Mouse (Mus musculus) layer of hippocampus, postnatal 36 days (tissue): Measurements from ENCODE around the gene 5031410I06Rik. TPM values are rescaled to one million over a fixed set of nuclear protein-coding genes. Genes with fewer than 3 reads are reported as not detected.
"Not testable (repeated sequence)": the region's sequence is repeated elsewhere in the genome, so short reads cannot be mapped to it uniquely, and the experiment has no call there.

Experiments
- DNase-seq, 2 experiments: peaks; one replicate each; pipeline ENCODE4 v3.0.0; 2022
- total RNA-seq, 2 experiments: library from RNA; stranded (reverse); gene quantifications; 2 replicates each; pipeline ENCODE4 v1.2.3; 2021

5031410I06Rik gene
- not detected for total RNA-seq

- DNase-seq = not testable (repeated sequence)
Observed at GRCm38 (mm10) chr5:26105262-26105661, at the start of gene 5031410I06Rik. Gene 5031410I06Rik, minus strand, starts transcription at chr5:26105362.

GRCm38 (mm10) chr5:26142891-26143290, 37.7 kb upstream of the 5031410I06Rik start:
- DNase-seq = no peak

- not testable (repeated sequence) for DNase-seq
Observed at GRCm38 (mm10) chr5:26121321-26121720, 16.2 kb upstream of the 5031410I06Rik start, which contains the start of gene Gm10220. Gene Gm10220, minus strand, starts transcription at chr5:26121421.

- DNase-seq = not testable (repeated sequence)
Observed at GRCm38 (mm10) chr5:26089191-26089590, 16.0 kb downstream of the 5031410I06Rik start, which contains the start of gene Gm10471. Gene Gm10471, minus strand, starts transcription at chr5:26089291.

GRCm38 (mm10) chr5:26079023-26079422, 26.1 kb downstream of the 5031410I06Rik start:
- not testable (repeated sequence) for DNase-seq

GRCm38 (mm10) chr5:26070716-26071115, 34.4 kb downstream of the 5031410I06Rik start:
- no peak for DNase-seq

- not testable (repeated sequence) for DNase-seq
Observed at GRCm38 (mm10) chr5:26058481-26058880, 46.7 kb downstream of the 5031410I06Rik start, which contains the start of gene Gm7347. Gene Gm7347, minus strand, starts transcription at chr5:26058581.

Other genes starting within 250 kb of the 5031410I06Rik start
- not detected for gene Gm21663, start 163.0 kb downstream of the 5031410I06Rik start, total RNA-seq
- not detected for gene Gm21671, start 150.9 kb downstream of the 5031410I06Rik start, total RNA-seq
- gene Gm21680, start 132.7 kb downstream of the 5031410I06Rik start, total RNA-seq = not detected
- gene Gm21698, start 116.7 kb downstream of the 5031410I06Rik start, total RNA-seq = not detected
- gene Gm1979, start 100.6 kb downstream of the 5031410I06Rik start, total RNA-seq = not detected
- gene Gm5862, start 82.4 kb downstream of the 5031410I06Rik start, total RNA-seq = not detected
- gene Speer4a, start 65.8 kb downstream of the 5031410I06Rik start, total RNA-seq = not detected
- not detected for gene Gm7347, start 46.8 kb downstream of the 5031410I06Rik start, total RNA-seq
- gene Gm10471, start 16.1 kb downstream of the 5031410I06Rik start, total RNA-seq = not detected
- not detected for gene Gm10220, start 16.1 kb upstream of the 5031410I06Rik start, total RNA-seq
- under 1 TPM; 0.40 to 0.53 TPM for gene Gm7361, start 152.3 kb upstream of the 5031410I06Rik start, total RNA-seq